Mouse (Mus musculus) left cerebral cortex, postnatal 10 days (tissue): ENCODE measurements around the gene Tnp1. TPM values are rescaled to one million over a fixed set of nuclear protein-coding genes. Genes with fewer than 3 reads are reported as not detected.

Source experiments
- total RNA-seq, 2 experiments: library from RNA; stranded (reverse); gene quantifications; 2 replicates each; pipeline ENCODE4 v1.2.3; 2021

Gene Tnp1
- total RNA-seq, 2 experiments from 2014 or later, result not detected

Other genes with a start within 250 kb of the Tnp1 start
- 100 to 1,000 TPM; 109 to 114 TPM for gene Igfbp2, start 191.4 kb downstream of the Tnp1 start, total RNA-seq
- 10 to 100 TPM; 97.0 to 98.9 TPM for gene Igfbp5, start 141.0 kb downstream of the Tnp1 start, total RNA-seq